Mouse (Mus musculus) testis, postnatal 14 days (tissue): Measurements from ENCODE around the gene Arhgap10.
A peak's percentile ranks its signal among the peaks of the same experiment; 100 is the strongest.

Experiments
- DNase-seq: peaks from one replicate; pipeline ENCODE4 v3.0.0; 2021; ENCODE audit warnings: low spot score

Gene Arhgap10

DNA sequence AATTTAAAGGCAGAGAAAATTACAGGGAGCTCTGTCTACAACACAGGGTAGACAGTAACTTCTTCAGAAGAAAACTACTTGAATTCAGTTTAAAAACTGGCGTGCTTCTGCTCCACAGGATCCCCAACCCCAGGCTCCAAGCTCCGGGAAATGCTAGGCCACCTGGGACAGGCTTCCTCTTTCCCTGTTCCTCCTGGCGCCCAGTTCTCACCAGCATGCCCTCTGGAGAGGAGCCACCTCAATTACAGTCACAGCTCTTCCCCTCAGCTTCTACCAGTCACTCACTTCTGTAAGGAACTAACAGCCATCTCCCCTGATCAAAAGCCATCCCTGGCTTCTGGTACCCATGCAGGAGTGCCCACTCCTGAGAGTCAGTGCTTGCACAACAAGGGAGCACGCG lies 32.9 kb downstream of the Arhgap10 start:
- DNase-seq: no peak

DNA sequence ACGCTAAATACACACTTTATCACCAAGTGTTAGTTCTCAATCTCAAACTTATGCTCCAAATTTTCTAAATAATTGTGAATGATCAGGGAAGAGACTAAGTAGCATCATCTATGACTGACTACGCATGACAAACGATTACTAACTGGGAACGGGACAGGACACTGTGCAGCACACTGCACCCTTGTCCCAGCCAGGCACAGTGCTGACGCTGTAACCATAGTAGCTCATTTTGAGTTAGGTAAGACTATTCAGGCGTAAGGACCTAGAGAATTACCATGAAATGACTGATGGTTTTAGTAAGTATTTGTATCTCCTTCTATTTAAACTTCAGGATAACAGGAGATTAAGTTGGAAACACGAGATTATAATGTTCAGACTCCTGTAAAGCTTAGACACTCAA lies 33.5 kb downstream of the Arhgap10 start:
- no peak for DNase-seq

DNA sequence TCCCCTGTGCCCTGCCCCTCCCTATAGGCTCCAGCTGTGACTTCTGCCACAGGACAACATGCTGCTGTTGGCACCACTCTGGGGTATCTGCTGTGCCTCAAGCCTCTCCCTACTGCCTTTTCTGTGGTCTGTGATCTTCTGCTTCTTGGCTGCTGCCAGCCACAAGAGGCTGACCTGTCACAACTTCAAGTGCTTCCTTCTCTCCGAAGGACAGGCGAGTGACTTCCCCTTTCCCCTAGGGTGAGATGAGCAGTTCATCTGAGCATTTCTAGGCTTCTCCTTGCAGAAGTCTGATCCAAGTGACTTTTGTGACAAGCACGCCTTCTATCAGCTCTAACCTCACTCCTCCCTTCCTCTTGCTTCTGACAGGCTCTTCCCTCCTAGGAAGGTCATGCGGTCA lies 34.1 kb downstream of the Arhgap10 start:
- no peak for DNase-seq

DNA sequence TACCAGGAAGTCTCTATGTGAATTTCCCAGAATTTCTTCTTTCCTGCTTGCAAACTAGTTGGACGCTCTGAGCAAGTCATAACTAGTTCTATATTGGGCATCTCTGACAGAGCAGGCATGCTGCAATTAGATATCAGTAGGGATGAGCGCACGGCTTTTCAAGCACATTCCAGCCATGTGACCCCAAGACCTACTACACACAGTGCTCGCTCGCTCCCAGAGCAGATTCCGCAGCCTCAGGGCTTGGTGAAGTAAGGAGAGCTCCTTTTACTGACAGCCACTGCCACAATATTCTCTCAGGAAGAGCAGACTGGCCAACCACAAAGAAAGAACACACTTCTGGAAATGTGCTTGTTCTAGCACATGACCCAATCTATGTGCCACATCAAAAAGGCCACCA lies 36.0 kb downstream of the Arhgap10 start:
- DNase-seq: no peak

DNA sequence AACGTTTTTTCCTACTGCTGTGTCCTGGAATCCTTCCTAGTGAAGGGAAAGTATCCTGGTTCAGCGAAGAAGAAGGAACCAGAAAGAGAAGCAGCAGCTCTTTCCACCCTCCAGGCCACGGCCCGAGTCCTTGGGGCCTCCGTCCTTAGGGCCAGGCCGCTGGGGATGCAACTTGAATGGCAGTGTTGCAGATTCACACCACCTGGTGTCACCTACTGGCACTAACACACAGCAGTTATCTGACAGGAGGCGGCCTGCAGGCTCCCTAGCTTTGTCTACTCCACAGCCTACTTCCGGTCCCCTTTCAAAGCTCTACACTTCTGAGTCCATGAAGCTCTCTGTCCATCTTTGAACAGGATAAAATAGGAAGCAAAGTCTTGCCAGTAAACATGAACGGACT lies 37.8 kb downstream of the Arhgap10 start:
- no peak for DNase-seq

DNA sequence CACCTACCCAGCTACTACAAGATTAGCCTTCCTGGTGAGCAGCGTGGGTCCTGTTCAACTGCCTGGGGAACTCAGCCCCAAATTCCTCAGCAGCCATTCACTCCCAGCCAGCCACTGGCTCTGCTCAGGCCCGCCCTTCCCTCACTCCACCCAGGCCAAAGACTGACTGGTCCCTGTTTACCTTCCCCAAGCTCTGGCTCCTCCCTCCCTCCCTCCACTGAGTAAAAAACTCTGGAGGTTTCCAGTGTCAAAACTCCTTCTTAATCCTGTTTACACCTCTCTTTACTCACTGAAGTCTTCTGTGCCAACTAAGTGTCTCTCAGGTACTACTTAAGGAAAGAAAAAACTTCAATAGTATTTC lies 38.9 kb downstream of the Arhgap10 start:
- DNase-seq: no peak

DNA sequence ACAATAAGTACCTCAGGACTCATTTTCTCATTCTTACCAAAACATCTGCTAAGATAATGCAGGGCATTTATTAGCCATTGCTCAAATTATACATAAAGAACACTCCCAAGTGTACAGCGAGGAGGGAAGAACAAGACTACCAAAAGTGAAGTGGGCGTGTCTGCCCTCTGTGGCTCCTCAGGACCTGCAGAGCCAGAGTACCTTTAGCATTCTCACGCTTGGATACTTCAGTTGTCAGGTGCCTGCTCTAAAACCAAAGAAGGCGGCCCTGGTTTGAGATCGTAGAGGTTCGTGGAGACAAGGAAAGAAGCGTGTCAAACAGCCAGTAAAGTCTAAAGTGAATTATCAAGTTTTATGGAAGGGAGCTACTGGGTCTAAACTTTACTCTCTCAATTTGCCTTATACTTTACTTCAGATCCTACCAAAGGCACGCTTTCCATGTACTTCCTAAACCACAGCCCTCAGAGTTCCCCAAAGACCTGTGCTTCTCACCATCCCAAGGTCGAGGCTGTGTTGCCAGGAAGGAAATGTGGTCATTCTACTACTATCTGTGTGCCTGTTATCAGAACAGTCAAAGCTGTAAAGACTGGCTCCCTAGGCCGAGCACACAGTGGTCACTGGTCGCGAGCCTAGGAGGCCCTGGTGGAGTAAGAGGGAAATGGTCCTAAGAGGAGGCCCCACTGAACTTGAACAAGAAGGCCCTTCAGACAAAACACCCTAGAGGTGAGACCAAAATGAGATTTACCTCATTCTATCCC lies 39.4 kb downstream of the Arhgap10 start:
- no peak for DNase-seq

DNA sequence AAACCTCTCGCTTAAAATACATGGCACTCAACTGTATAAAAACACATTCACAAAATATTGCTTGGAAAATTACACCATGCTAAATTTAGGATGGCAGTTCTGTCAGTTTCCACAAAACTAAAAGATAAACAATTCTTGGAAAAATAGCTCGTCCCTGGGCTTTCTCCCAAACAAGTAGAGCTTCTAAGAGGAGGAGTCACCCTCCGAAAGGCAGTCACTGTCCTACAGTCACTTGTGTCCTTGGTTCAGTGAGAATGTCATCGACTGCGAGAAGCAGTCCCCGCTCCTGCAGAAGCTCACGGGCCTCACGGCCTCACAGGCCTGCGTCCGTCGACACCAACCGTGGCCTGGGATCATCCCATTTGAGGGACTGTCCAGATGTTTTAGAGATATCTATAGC lies 40.1 kb downstream of the Arhgap10 start:
- DNase-seq: no peak

DNA sequence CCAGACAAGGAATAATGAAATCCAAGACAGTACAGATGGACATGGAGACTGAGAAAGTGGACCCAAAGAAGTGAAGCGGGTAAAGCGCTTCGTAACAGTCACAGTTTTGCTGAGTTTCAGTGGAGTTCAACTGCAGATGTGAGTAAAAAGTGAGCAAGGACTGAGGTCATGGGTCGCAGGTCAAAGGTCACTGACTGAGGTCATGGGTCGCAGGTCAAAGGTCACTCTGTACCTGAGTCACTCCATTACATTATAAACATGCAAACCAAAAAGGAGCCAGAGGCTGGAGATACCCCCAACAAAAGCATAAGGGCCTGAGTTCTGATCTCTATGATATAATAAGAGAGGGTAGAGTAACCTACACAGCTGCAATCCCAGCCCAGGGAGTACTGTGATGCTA lies 43.1 kb downstream of the Arhgap10 start:
- DNase-seq: no peak

DNA sequence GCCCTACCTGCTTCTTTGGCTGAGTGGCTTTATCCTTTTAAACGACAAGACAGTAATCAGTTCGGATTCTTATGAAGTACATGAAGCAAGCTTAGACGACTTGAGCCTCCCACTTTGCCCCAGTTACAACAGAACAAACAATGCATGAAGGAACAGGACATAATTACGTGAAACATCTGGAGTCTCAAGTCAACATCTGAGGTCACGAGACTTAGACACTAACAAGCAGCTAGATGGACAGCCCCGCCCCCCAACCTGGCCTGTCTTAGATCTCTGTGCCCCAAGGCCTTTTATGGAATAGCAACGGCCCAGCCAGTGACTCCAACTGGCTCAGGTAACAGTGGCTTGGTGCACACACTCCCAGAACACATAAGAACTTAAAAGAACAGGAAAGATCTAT lies 44.0 kb downstream of the Arhgap10 start:
- no peak for DNase-seq

DNA sequence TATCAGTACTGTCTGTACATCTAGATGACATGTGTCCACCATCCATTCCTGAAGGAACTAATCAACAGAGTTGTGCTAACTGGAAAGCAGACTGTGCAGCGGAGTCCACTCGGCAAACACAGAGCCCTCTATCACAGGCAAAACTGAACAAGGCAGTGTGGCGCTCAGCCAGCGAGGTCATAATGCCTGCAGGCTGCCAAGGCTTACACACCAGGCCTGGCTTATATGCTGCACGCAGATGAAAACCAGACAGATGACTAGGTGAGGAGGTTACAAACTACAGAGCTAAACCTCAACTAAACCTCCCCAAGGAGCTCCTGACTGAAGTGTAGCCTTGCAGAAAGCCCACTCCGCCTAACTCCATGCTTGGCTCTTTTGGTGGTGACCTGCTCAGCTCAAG lies 44.4 kb downstream of the Arhgap10 start:
- DNase-seq: peak; percentile 36

DNA sequence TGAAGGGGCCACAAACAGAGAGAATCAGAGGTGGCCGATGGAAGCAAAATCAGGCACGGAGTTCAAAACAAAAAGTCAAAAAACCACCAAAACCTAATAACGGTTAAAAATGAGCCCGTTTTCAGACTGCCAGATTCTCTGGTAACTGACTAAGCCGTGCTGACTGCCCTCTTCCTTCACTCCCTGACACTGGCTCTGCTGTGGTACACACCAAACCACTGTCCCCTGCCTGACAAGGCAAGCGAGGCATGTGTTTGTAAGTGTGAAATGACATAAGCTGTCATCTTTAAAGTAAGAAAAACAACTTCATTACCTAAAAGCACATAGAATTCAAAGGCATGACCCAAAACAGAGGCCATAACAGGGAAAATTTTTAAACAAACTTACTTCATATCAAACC lies 56.4 kb downstream of the Arhgap10 start:
- no peak for DNase-seq

DNA sequence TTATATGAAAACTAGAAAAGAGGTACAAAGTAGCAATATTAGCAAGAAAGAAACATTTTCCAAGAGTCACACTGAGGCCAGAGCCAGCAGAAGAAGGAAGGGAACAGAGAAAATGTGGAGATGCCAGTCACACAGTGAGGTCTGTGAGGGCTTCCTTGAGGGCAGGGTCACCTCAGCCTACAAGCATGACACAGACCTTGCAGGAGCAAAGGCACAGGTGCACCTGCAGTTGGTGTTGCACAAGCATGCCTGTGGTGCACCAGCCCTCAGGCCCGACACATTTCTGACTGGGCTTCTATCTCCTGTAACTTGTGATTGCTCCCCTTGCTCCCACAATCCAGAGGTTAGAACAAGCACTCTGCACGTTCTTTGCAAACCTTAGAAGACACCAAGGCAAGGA lies 57.4 kb downstream of the Arhgap10 start:
- no peak for DNase-seq

DNA sequence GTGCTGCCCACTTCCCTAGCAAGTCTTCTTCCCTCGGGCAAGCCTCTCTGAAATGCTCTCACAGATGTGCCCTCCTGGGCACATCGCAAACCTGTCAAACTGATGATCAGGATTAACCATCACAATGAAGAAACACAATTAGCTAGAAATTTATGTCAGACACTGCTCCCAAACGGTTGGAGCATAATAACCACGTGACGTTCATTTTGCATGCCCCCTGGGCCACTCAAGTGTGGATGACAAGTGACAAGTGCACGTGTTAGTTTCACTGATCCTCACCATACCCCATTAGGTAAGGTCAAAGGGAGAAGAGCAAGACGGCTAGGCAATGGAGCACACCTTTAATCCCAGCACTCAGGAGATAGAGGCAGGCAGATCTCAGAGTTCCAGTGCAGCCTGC lies 58.1 kb downstream of the Arhgap10 start:
- no peak for DNase-seq

DNA sequence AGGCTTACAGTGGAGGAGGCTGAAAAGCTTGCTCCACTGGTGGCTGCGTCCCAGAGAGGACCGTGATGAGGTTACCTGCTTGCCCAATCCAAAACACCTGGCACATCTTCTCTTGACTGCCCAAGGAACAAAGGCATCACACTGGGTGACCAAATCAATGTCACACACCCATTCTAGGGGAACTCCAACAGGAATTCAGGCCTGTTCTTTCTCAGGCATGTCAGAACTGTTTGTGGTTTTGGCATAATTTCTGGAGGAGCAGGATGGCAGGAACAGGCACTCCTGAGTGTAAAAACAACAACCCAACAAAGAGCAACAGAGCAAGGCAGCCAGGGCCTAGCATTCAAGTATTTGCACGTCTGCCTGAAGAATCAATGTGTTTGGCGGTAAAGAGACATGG lies 59.2 kb downstream of the Arhgap10 start:
- no peak for DNase-seq

DNA sequence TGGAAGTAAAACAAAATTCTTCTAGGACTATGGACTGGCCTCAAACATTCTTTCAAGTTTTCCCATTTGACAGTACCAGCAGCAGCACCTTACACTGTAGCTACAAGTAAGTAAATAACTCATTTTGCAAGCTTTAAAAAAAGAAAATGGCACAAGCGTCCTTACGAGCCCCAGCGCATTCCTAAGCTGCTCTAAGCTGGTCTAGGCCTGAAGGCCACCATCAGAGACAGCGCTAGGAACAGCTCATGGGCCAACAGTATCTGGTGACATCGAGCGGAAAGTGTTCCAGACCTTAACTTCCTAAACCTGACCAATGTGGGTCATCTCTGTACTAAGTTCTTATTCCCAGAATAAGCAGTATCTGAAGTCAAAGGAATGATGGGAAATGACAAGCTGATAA lies 61.5 kb downstream of the Arhgap10 start:
- DNase-seq: no peak

DNA sequence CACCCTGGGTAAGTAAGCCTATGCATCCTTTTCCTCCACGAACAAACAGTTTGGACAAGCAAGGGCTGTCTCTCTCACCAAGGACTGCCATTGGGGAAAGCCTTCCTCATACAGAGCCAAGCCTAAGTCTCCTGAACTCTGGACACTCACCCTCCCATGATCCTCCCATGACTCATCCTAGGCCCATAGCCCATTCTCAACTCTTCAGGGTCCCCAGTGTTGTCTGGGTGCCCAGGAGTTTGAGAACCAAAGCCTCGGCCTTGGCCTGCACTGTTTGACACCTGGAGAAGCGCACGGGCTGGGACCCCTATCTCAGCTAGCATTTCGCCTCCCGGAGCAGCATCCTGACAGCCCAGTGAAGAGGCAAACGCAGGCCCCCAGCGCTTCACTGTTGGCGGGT lies 63.9 kb downstream of the Arhgap10 start:
- DNase-seq: no peak

DNA sequence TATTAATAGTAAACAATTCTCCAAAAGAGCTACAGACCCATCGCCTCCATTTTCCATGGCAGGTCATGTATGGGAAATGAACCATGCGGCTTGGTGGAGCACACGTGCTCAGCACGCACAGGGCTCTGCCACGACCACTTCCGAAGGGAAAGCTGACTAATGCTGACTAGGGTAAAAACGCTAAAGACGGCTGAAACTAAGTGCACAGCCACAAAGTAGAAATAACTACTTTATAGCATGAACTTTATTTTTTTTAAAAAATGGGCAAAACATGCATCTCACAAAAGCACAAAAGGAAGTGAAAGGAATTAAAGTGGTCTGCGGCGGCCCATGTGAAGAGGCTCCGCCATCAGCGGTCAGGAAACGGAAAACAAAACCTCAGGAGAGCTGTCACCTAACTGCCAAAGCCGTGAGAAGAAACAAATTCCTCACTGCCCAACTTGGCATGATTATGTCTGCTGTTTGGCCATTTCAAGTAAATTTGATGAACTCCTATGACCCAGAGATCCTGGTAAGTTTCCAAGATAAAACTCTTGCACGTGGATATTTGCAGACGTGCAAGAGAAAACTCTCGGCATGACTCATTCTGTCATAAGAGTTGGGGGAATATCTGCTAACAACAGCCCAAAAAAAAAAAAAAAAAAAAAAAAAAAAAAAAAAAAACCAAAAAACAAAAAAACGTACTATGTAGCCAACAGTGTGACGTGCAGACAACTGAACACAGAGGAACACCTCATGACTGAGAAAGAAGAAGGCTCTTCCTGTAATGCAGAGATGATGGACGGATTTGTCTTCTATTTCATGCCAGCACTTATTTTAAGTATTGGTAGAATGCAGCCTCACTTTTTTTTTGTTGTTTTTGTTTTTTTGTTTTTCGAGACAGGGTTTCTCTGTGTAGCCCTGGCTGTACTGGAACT lies 66.0 kb downstream of the Arhgap10 start:
- no peak for DNase-seq

DNA sequence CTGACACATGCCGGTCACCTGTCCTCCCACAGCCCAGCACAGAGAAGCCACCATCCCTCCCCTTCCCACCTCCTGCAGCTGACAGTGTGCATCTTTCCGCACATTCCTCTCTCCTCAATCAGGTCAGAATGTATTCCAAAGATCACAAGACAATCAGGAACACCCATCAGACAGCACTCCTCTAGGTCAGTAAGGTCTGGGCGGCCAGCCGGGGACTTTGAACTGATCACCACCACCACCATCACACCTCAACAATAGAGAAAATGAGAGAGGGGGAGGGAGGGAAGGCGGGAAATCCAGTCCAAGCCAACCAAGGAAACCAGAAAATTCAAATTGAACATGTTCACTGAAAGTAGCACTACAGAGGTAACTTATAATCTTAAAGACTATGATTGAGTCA lies 66.7 kb downstream of the Arhgap10 start:
- no peak for DNase-seq

DNA sequence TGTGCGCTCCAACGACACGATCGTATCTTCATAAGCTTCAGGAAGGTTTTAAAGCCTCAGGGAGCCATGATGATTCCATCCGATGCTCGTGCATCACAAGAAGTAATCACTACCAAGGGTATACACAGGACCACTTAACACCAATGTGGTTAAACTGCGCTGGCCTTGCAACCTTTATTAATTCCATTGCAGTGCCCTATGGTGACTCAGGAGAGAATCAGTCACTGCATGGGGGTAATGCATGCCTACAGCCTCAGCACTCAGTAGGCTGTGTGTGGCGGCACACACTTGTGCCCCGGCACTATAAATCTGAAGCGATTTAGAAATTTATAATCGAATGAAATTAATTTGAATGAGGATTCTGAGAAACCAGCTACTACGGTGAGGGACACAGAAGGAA lies 71.5 kb downstream of the Arhgap10 start:
- DNase-seq: no peak

DNA sequence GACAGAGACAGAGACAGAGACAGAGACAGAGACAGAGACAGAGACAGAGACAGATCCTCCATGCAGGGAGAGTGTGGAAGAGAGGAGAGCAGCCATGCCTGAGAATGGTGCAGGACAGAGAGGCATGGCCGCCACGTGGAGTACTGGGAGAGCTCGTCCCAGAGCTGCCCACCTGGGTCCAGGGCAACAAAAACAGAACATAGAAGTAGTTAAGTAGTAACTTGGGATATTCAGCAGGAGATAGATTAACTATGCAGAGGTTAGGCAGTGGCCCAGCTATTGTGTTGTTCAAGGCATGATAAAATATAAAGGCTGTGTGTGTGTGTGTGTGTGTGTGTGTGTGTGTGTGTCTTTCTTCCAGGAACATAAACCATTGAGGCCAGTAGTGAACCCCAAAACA lies 72.1 kb downstream of the Arhgap10 start:
- no peak for DNase-seq

DNA sequence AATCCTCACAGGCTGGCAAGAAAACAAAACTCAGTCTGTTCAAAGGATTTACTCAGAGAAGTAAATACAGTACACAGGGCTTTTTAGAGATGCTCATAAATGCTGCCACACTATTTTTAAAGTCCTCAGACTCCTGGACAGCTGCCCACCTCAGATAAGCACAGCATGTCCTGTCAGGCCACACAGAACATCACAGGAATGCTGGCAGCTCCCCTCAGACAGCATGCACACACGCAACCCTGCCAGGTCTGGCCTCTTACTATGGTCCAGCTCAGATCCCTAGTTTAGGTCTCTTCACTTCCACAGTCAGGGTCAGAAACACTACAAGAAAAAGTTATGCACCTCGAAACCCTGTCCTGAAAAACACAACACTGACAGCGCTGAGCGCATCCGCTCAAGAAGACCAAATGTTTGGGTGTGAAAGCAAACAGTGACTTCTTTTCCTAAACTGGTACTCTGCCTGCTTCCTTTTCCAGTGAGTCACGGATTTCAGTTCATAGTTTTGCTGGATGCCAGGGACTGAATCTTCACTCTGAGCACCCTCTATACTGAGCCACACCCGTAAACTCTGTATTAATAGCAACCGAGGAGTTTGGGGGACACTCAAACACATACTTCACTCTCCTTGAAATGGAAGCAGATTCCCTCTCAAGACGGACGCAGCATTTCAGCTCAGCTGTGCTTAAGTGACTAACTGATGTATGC lies 73.4 kb downstream of the Arhgap10 start:
- peak; percentile 74 for DNase-seq

DNA sequence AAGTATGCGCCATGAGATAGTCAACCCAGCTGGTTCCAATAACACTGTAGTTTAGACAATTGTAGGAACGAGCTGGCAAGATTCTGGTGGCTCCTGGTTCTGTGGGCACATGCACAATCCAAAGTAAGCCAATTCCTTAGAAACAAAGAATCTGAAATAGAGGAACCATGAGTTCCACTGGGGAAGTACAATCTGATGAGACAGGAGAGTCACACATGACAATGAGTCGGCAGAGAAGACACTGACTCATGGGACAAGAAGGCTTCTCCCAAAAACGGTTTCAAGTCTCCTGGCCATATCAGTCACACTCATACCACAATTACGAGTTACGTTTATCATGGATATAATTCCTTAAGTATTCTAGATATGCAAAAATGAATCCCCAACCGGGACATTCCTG lies 75.3 kb downstream of the Arhgap10 start:
- DNase-seq: no peak
